Mouse (Mus musculus): ENCODE results near the gene Snrpc. TPM values are rescaled to one million over a fixed set of nuclear protein-coding genes. Genes with fewer than 3 reads are reported as not detected.
A peak's percentile ranks its signal among the peaks of the same experiment; 100 is the strongest.

Gene Snrpc
- polyA plus RNA-seq, 1 experiment from 2014 or later, result 304 TPM

GRCm38 (mm10) chr17:27821407-27822338 lies 16.3 kb upstream of the Snrpc start:
- WGBS, result 69% methylated on average over 9 of the region's 9 CpGs
- peak overlapping the region; percentile 100 for H3K4me3 ChIP-seq (replicated peaks)
- H3K27ac ChIP-seq, result peak overlapping the region; percentile 84
- H3K9me3 ChIP-seq, result no peaks in the 10 kb centered on the region
- H3K27me3 ChIP-seq, result no peaks in the 10 kb centered on the region
- H3K4me1 ChIP-seq (replicated peaks), result peaks cover 38% of the 10 kb centered on the region
- H3K36me3 ChIP-seq, result no peaks in the 10 kb centered on the region
- no peak for ATAC-seq
- peak overlapping the region; percentile 72 for H3K9ac ChIP-seq (replicated peaks)
- peak overlapping the region; percentile 86 for H3K4me2 ChIP-seq (replicated peaks)

- H3K9me3 ChIP-seq, result no peaks in the 10 kb centered on the region
- H3K36me3 ChIP-seq, result no peaks in the 10 kb centered on the region
These were observed 14.6 kb upstream of the Snrpc start for GRCm38 (mm10) chr17:27823142-27823905.

GRCm38 (mm10) chr17:27824941-27825340 lies 13.0 kb upstream of the Snrpc start:
- H3K27me3 ChIP-seq, result no peaks in the 10 kb centered on the region
- no peak for ATAC-seq
- WGBS, result 78% methylated on average over 1 of the region's 1 CpGs
- peaks cover 18% of the 10 kb centered on the region for H3K4me1 ChIP-seq (replicated peaks)
- H3K9ac ChIP-seq (replicated peaks), result no peak overlapping the region
- H3K4me3 ChIP-seq (replicated peaks), result no peak overlapping the region
- no peaks in the 10 kb centered on the region for H3K36me3 ChIP-seq
- H3K27ac ChIP-seq, result no peak overlapping the region
- H3K4me2 ChIP-seq (replicated peaks), result no peak overlapping the region
- no peaks in the 10 kb centered on the region for H3K9me3 ChIP-seq

More at GRCm38 (mm10) chr17:27823142-27823905, 14.6 kb upstream of the Snrpc start:
- Histone ChIP-seq H3K9ac (replicated peaks) (no peak overlapping the region), H3K27ac (no peak overlapping the region), H3K4me1 (replicated peaks) (peaks cover 33% of the 10 kb centered on the region), H3K27me3 (no peaks in the 10 kb centered on the region), H3K4me2 (replicated peaks) (no peak overlapping the region), H3K4me3 (replicated peaks) (no peak overlapping the region)
- 78% methylated on average over 9 of the region's 9 CpGs for WGBS
- ATAC-seq, result no peak

- peaks cover 18% of the 10 kb centered on the region for H3K4me1 ChIP-seq (replicated peaks)
- H3K27ac ChIP-seq, result no peak overlapping the region
- H3K9ac ChIP-seq (replicated peaks), result no peak overlapping the region
- H3K27me3 ChIP-seq, result no peaks in the 10 kb centered on the region
- no peaks in the 10 kb centered on the region for H3K9me3 ChIP-seq
- WGBS, result 33% methylated on average over 3 of the region's 3 CpGs
- H3K4me3 ChIP-seq (replicated peaks), result no peak overlapping the region
- no peak for ATAC-seq
- no peaks in the 10 kb centered on the region for H3K36me3 ChIP-seq
- H3K4me2 ChIP-seq (replicated peaks), result no peak overlapping the region
These were observed 12.4 kb upstream of the Snrpc start for GRCm38 (mm10) chr17:27825539-27825938.

- Histone ChIP-seq H3K4me3 (replicated peaks) (peak overlapping the region; percentile 24), H3K9me3 (no peaks in the 10 kb centered on the region), H3K4me1 (replicated peaks) (peaks cover 15% of the 10 kb centered on the region), H3K9ac (replicated peaks) (no peak overlapping the region), H3K4me2 (replicated peaks) (peak overlapping the region; percentile 45), H3K27me3 (no peaks in the 10 kb centered on the region), H3K27ac (0 out of 2 replicates have a peak overlapping the region, but pooled peaks have one; percentile 5), H3K36me3 (no peaks in the 10 kb centered on the region)
- 5% methylated on average over 22 of the region's 22 CpGs for WGBS
- ATAC-seq, result peak; percentile 53; the same call in 1 of the 2 replicates
These were observed 11.7 kb upstream of the Snrpc start for GRCm38 (mm10) chr17:27825984-27826905.

- Histone ChIP-seq H3K4me2 (replicated peaks) (peak overlapping the region; percentile 45), H3K4me3 (replicated peaks) (peak overlapping the region; percentile 24), H3K27ac (0 out of 2 replicates have a peak overlapping the region, but pooled peaks have one; percentile 5), H3K36me3 (no peaks in the 10 kb centered on the region), H3K9me3 (no peaks in the 10 kb centered on the region), H3K9ac (replicated peaks) (no peak overlapping the region), H3K27me3 (no peaks in the 10 kb centered on the region), H3K4me1 (replicated peaks) (peaks cover 12% of the 10 kb centered on the region)
- no peak for ATAC-seq
- WGBS, result 1% methylated on average over 9 of the region's 9 CpGs
These were observed 11.0 kb upstream of the Snrpc start for GRCm38 (mm10) chr17:27826908-27827383.

- H3K27ac ChIP-seq, result no peak overlapping the region
- no peaks in the 10 kb centered on the region for H3K36me3 ChIP-seq
- H3K4me1 ChIP-seq (replicated peaks), result peaks cover 12% of the 10 kb centered on the region
- no peak overlapping the region for H3K4me2 ChIP-seq (replicated peaks)
- no peak for ATAC-seq
- H3K9me3 ChIP-seq, result no peaks in the 10 kb centered on the region
- no peaks in the 10 kb centered on the region for H3K27me3 ChIP-seq
- WGBS, result 17% methylated on average over 6 of the region's 6 CpGs
- no peak overlapping the region for H3K4me3 ChIP-seq (replicated peaks)
- H3K9ac ChIP-seq (replicated peaks), result no peak overlapping the region
These were observed 10.4 kb upstream of the Snrpc start for GRCm38 (mm10) chr17:27827511-27827910.

GRCm38 (mm10) chr17:27830411-27830810 lies 7.5 kb upstream of the Snrpc start:
- Histone ChIP-seq H3K27ac (no peak overlapping the region), H3K9me3 (no peaks in the 10 kb centered on the region), H3K9ac (replicated peaks) (no peak overlapping the region), H3K4me3 (replicated peaks) (no peak overlapping the region), H3K36me3 (no peaks in the 10 kb centered on the region), H3K4me2 (replicated peaks) (no peak overlapping the region), H3K27me3 (0 out of 2 replicates have a peak, but pooled peaks cover 5% of the 10 kb centered on the region), H3K4me1 (replicated peaks) (peaks cover 12% of the 10 kb centered on the region)
- 55% methylated on average over 7 of the region's 7 CpGs for WGBS
- ATAC-seq, result no peak

- 1% methylated on average over 35 of the region's 35 CpGs for WGBS
These were observed 1.7 kb downstream of the Snrpc start for GRCm38 (mm10) chr17:27839469-27840252.

GRCm38 (mm10) chr17:27848351-27848750 lies 10.4 kb downstream of the Snrpc start:
- Histone ChIP-seq H3K4me1 (replicated peaks) (no peaks in the 10 kb centered on the region), H3K27me3 (no peaks in the 10 kb centered on the region), H3K9me3 (no peaks in the 10 kb centered on the region), H3K4me2 (replicated peaks) (no peak overlapping the region), H3K36me3 (peaks cover 94% of the 10 kb centered on the region), H3K4me3 (replicated peaks) (no peak overlapping the region), H3K27ac (no peak overlapping the region), H3K9ac (replicated peaks) (no peak overlapping the region)
- ATAC-seq, result no peak
- 97% methylated on average over 1 of the region's 1 CpGs for WGBS

More at GRCm38 (mm10) chr17:27839469-27840252, 1.7 kb downstream of the Snrpc start:
- Histone ChIP-seq H3K27me3 (0 out of 2 replicates have a peak, but pooled peaks cover 8% of the 10 kb centered on the region), H3K36me3 (peaks cover 25% of the 10 kb centered on the region), H3K9me3 (no peaks in the 10 kb centered on the region), H3K4me1 (replicated peaks) (peaks cover 17% of the 10 kb centered on the region), H3K9ac (replicated peaks) (peak overlapping the region; percentile 86), H3K27ac (peak overlapping the region; percentile 70), H3K4me2 (replicated peaks) (peak overlapping the region; percentile 73), H3K4me3 (replicated peaks) (peak overlapping the region; percentile 91)
- peak; percentile 99 for ATAC-seq

Measured in midbrain, embryonic 13.5 days (tissue).